Mouse (Mus musculus) stomach, postnatal 0 days (tissue): ENCODE results near the gene Cpd.

ENCODE experiments used
- CTCF ChIP-seq: IDR thresholded peaks from 2 replicates; pipeline ENCODE4 v1.5.1; 2016; ENCODE audit warnings: antibody characterized with exemption, low read depth, mild to moderate bottlenecking, moderate library complexity
- EP300 ChIP-seq: optimal IDR thresholded peaks from 2 replicates; pipeline ENCODE3; 2016; ENCODE audit warnings: antibody characterized with exemption

DNA sequence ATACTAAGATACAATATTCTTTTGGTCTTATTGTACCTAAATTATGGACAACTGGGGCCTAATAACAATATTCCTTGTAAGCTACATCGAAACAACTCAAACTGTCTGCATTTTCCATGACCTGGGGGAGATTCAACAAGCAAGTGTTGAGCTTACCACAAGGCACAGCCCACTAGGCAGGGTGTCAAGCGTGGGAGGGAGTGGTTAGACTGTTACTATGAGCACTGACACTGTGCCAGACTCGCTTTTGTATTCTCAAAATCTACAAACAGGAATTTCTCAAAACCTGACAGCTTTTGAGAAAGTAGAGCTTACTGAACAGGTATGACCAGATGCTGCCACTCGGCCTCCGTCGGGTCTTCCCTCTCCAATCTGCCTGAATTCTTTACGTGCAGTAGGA lies 55.5 kb downstream of the Cpd start:
- no peak for TF ChIP-seq CTCF
- no peak for TF ChIP-seq EP300
